Comparison of ENCODE assay signal across 11 mouse cellular contexts in the genomic region with DNA sequence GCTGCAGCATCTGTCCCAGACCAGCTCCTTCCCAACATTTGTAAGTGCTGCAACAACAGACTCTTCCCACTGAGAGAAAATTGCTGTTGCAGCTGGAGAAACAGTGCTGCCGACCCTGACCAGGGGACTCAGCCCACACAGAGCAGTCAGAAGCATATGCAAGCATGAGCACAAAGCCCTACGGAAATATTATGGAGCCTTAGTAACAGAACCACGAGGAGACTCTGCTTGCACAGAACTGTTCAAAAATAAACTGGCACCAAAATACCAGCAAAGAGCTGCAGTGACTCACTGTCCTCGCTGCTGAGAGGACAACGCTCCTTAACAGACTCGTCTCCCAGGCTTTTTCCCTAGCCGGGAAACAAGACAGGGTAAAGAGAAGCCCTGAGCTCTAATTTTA. TPM values are rescaled to one million over a fixed set of nuclear protein-coding genes. Genes with fewer than 3 reads are reported as not detected.
DNase-seq lines count a peak whose midpoint lies in the region; ATAC-seq and TF ChIP-seq lines count a peak whose summit lies in the region.
"Had no signal": no experiment of that assay in that cellular context is flagged by ENCODE, and none has a peak within 500 bp of the region (broad histone marks: within the 10 kb centered on the region; RNA-seq: fewer than 3 reads in every experiment).

No protein-coding gene starts in this region.

- ATAC-seq in heart, embryonic 15.5 days (replicated peaks; ENCODE audit: insufficient number of reproducible peaks, insufficient read depth, low FRiP score, low read depth) = peak; percentile 47; the same call in 1 of the 2 replicates

- no peak for DNase-seq in heart, postnatal 14 days
- peak; percentile 48 for DNase-seq in Muller cell, postnatal 12 days (ENCODE audit: inconsistent ontology term)
- DNase-seq in fibroblast of lung, adult 2 months (ENCODE audit: low read depth) = peak; percentile 71
- DNase-seq in left cerebral cortex, postnatal 36 days (ENCODE audit: low spot score in 2 of 2) = peak; percentile 57 to 71
- no peak for DNase-seq in cerebellum, adult 9-11 months
- no peak for DNase-seq in cerebellum, adult 2 months
- DNase-seq in ovary, postnatal 10 days (ENCODE audit: low spot score) = no peak
- DNase-seq: embryo, embryonic 11 days; gastrocnemius, postnatal 14 days; lung, postnatal 10 days had no signal

- H3K4me2 ChIP-seq in heart, embryonic 15.5 days = peak overlapping the region; percentile 17; the same call in 1 of the 2 replicates

- intact Hi-C loops in heart, postnatal 14 days (cut with DNase I) = no loop called here
- intact Hi-C loops in left cerebral cortex, postnatal 36 days (cut with DNase I) = loop anchor here (5.0 kb wide), 1 partner anchor 35 kb away; no protein-coding TSS in a partner anchor

- no peak for TF ChIP-seq CTCF in cerebellum, adult 2 months (IDR thresholded peaks at IDR 0.05; ENCODE audit: borderline replicate concordance, insufficient read depth, low read depth, low read length)

- no peak overlapping the region for H3K9ac ChIP-seq in heart, embryonic 15.5 days

- no peaks in the 10 kb centered on the region for H3K36me3 ChIP-seq in heart, embryonic 15.5 days

- H3K9me3 ChIP-seq in heart, embryonic 15.5 days (replicated peaks) = no peaks in the 10 kb centered on the region

- H3K4me1 ChIP-seq in heart, embryonic 15.5 days (replicated peaks) = peaks cover 44% of the 10 kb centered on the region
- peaks cover 3% of the 10 kb centered on the region for H3K4me1 ChIP-seq in cerebellum, adult 2 months (ENCODE audit: control insufficient read depth, insufficient read depth, low read length)

- WGBS in heart, embryonic 15.5 days = 27% methylated on average over 7 of the region's 7 CpGs
- WGBS in cerebellum, adult 2 months = 67% methylated on average over 7 of the region's 7 CpGs

- H3K4me3 ChIP-seq in heart, embryonic 15.5 days = no peak overlapping the region
- H3K4me3 ChIP-seq in cerebellum, adult 2 months (replicated peaks; ENCODE audit: insufficient read depth, low read depth, low read length) = no peak overlapping the region

- H3K27me3 ChIP-seq in heart, embryonic 15.5 days = no peaks in the 10 kb centered on the region
- H3K27me3 ChIP-seq in cerebellum, adult 2 months (ENCODE audit: control insufficient read depth, insufficient read depth, low read length) = no peaks in the 10 kb centered on the region

- TF ChIP-seq POLR2A in cerebellum, adult 2 months (IDR thresholded peaks at IDR 0.05; ENCODE audit: borderline replicate concordance, insufficient read depth, low read length) = no peak

- peak overlapping the region; percentile 60 for H3K27ac ChIP-seq in heart, embryonic 15.5 days
- no peak overlapping the region for H3K27ac ChIP-seq in cerebellum, adult 2 months (ENCODE audit: insufficient read depth, low read length)

RNA-seq across cellular contexts. Expression of a gene that starts 47.0 kb away (rescaled TPM):
- polyA plus RNA-seq in heart, embryonic 15.5 days (2015; fragmentation: Nextera tagmentation; extraction: Ambion mirVana) = 59.3 and 75.3 TPM in 2 replicates
- 100 to 1,000 TPM; 156 to 165 TPM for total RNA-seq in heart, postnatal 14 days (2021)
- total RNA-seq in left cerebral cortex, postnatal 36 days (2021) = 100 to 1,000 TPM in 1 of 2 experiments, 10 to 100 TPM in 1; 88.9 to 102 TPM
- 84.7 and 94.9 TPM in 2 replicates for polyA plus RNA-seq in cerebellum, adult 2 months (2012; rRNA removed)

Comparison
In these comparisons a context has a peak if more than half of its experiments do, and no peak if none do; other contexts are left out.
1. DNase-seq: peak in Muller cell, postnatal 12 days (single experiment), fibroblast of lung, adult 2 months (single experiment) and left cerebral cortex, postnatal 36 days (2 of 2); none in heart, postnatal 14 days (0 of 2), cerebellum, adult 9-11 months (single experiment), cerebellum, adult 2 months (0 of 2) and ovary, postnatal 10 days (single experiment).